Mouse (Mus musculus) lung, postnatal 0 days (tissue): ENCODE results near the gene Zfp511.

Experiments
- CTCF ChIP-seq: IDR thresholded peaks from 2 replicates; pipeline ENCODE4 v1.5.1; 2016; ENCODE audit warnings: antibody characterized with exemption, mild to moderate bottlenecking
- EP300 ChIP-seq: IDR thresholded peaks from 2 replicates; pipeline ENCODE4 v1.6.1; 2016; ENCODE audit warnings: antibody characterized with exemption, mild to moderate bottlenecking, control low read depth

GRCm38 (mm10) chr7:140063092-140063491 is 26.9 kb downstream of the Zfp511 start:
- TF ChIP-seq CTCF, result peak; percentile 84
- TF ChIP-seq EP300, result no peak
